22 mouse cellular contexts compared by ENCODE assay signal in genomic region chr4:53231046-53231445, GRCm38 (mm10).
A peak's percentile ranks its signal among the peaks of the same experiment; 100 is the strongest.
DNase-seq lines count a peak whose midpoint lies in the region; ATAC-seq and TF ChIP-seq lines count a peak whose summit lies in the region.
"Had no signal": no experiment of that assay in that cellular context is flagged by ENCODE, and none has a peak within 500 bp of the region (broad histone marks: within the 10 kb centered on the region; RNA-seq: fewer than 3 reads in every experiment).

No protein-coding gene starts in this region.

- no peaks in the 10 kb centered on the region for H3K36me3 ChIP-seq in heart, embryonic 11.5 days (ENCODE audit: control insufficient read depth, insufficient read depth, low read length)
- no peaks in the 10 kb centered on the region for H3K36me3 ChIP-seq in macrophage (ENCODE audit: inconsistent target)
- H3K36me3 ChIP-seq: G1E had no signal

- H3K79me2 ChIP-seq in macrophage (ENCODE audit: inconsistent target): no peaks in the 10 kb centered on the region

- H3K27me3 ChIP-seq in heart, embryonic 11.5 days (ENCODE audit: control insufficient read depth, insufficient read depth, low read length): no peaks in the 10 kb centered on the region
- H3K27me3 ChIP-seq: CH12.LX, Patski had no signal

- no peaks in the 10 kb centered on the region for H3K9me3 ChIP-seq in heart, embryonic 11.5 days (replicated peaks; ENCODE audit: control insufficient read depth, low read length)
- H3K9me3 ChIP-seq: G1E had no signal

- no peak for DNase-seq in gastrocnemius, adult 2 months
- no peak for DNase-seq in gastrocnemius, postnatal 25 days
- peak; percentile 90 for DNase-seq in heart, adult 11 months
- DNase-seq in retina, postnatal 1 day: peak; percentile 69
- no peak for DNase-seq in retina, embryonic 14.5 days (ENCODE audit: low spot score)
- DNase-seq in layer of hippocampus, adult 11-12 months (ENCODE audit: low spot score): no peak
- DNase-seq: adrenal gland, adult 2 months; adrenal gland, adult 8-10 months; adrenal gland, postnatal 10 days; adrenal gland, postnatal 14 days; adrenal gland, postnatal 25 days; adrenal gland, postnatal 36 days; B cell, adult 2 months; cerebellum, adult 11 months; cerebellum, adult 11-12 months had no signal

- H3K27ac ChIP-seq in gastrocnemius, adult 2 months: peak overlapping the region; percentile 52; the same call in 1 of the 2 replicates
- H3K27ac ChIP-seq in heart, embryonic 11.5 days (ENCODE audit: low read depth, low read length): no peak overlapping the region
- peak overlapping the region; percentile 51 for H3K27ac ChIP-seq in macrophage

- peaks cover 9% of the 10 kb centered on the region for H3K4me1 ChIP-seq in heart, embryonic 11.5 days (ENCODE audit: control insufficient read depth, insufficient read depth, low read length)

- WGBS in heart, embryonic 11.5 days (ENCODE audit: insufficient replicate concordance): 93% methylated on average over 2 of the region's 2 CpGs
- 54% methylated on average over 2 of the region's 2 CpGs for WGBS in macrophage (ENCODE audit: missing documents)

- H3K9ac ChIP-seq in heart, embryonic 11.5 days (ENCODE audit: low read depth, low read length): no peak overlapping the region

- no peak overlapping the region for H3K4me2 ChIP-seq in heart, embryonic 11.5 days

- ATAC-seq in heart, embryonic 11.5 days (replicated peaks; ENCODE audit: insufficient number of reproducible peaks, low FRiP score, low TSS enrichment): no peak
- ATAC-seq: activated CD4-positive, CD25-positive, alpha-beta regulatory T cell, adult 4 months; CD4-positive, CD25-positive, alpha-beta regulatory T cell, adult 4 months; Patski had no signal

- TF ChIP-seq CTCF in gastrocnemius, adult 2 months (IDR thresholded peaks at IDR 0.05): no peak

- H3K4me3 ChIP-seq in gastrocnemius, adult 2 months: no peak overlapping the region
- no peak overlapping the region for H3K4me3 ChIP-seq in heart, embryonic 11.5 days (ENCODE audit: low read depth, low read length)
- H3K4me3 ChIP-seq in macrophage (ENCODE audit: inconsistent target): no peak overlapping the region

- intact Hi-C loops in gastrocnemius, adult 2 months (cut with DNase I): no loop called here

Comparison
In these comparisons a context has a peak if more than half of its experiments do, and no peak if none do; other contexts are left out.
1. DNase-seq: peak in heart, adult 11 months (single experiment) and retina, postnatal 1 day (single experiment); none in gastrocnemius, adult 2 months (single experiment), gastrocnemius, postnatal 25 days (single experiment), retina, embryonic 14.5 days (single experiment) and layer of hippocampus, adult 11-12 months (single experiment).